Mouse (Mus musculus) cortical plate, adult 2 months (tissue): ENCODE data around the gene Mdk. TPM values are rescaled to one million over a fixed set of nuclear protein-coding genes. Genes with fewer than 3 reads are reported as not detected.

Source experiments
- H3K27ac ChIP-seq: fragments of 200-500 bp; 2 replicates; pipeline ENCODE4 v1.5.1; 2012; ENCODE audit warnings: low read length, control low read depth, inconsistent platforms; ENCODE audit not compliant: insufficient read depth
- H3K4me1 ChIP-seq: fragments of 200-500 bp; 2 replicates; pipeline ENCODE4 v1.6.1; 2011; ENCODE audit warnings: low read length; ENCODE audit not compliant: control insufficient read depth, insufficient read depth
- H3K4me3 ChIP-seq: fragments of 200-500 bp; 2 replicates; pipeline ENCODE4 v1.5.1; 2011; ENCODE audit warnings: mild to moderate bottlenecking, low read length, control low read depth; ENCODE audit not compliant: insufficient read depth
- CTCF ChIP-seq: fragments of 200-500 bp; IDR thresholded peaks from 2 replicates; pipeline ENCODE4 v1.5.1; 2011; ENCODE audit warnings: mild to moderate bottlenecking, control low read depth, low read length; ENCODE audit not compliant: insufficient read depth; ENCODE audit errors: extremely low read depth
- POLR2A ChIP-seq: fragments of 200-500 bp; IDR thresholded peaks from 2 replicates; pipeline ENCODE4 v1.6.1; 2011; ENCODE audit warnings: mild to moderate bottlenecking, low read length, control low read depth; ENCODE audit not compliant: insufficient read depth; ENCODE audit errors: extremely low read depth
- polyA plus RNA-seq: library from polyadenylated mRNA; depleted of rRNA; stranded (reverse); fragments of >200 nt; gene quantifications from 2 replicates; pipeline ENCODE4 v1.2.3, GENCODE M21; 2012

Gene Mdk
- polyA plus RNA-seq, 1 experiment = 38.2 TPM

- Histone ChIP-seq H3K27ac (peak overlapping the region; percentile 94; the same call in 1 of the 2 replicates), H3K4me1 (peaks cover 34% of the 10 kb centered on the region), H3K4me3 (no peak overlapping the region)
- TF ChIP-seq CTCF = no peak
- TF ChIP-seq POLR2A = no peak
Observed at GRCm38 (mm10) chr2:91948792-91949241, 16.7 kb upstream of the Mdk start.

GRCm38 (mm10) chr2:91948151-91948509 lies 16.0 kb upstream of the Mdk start:
- 0 out of 2 replicates have a peak overlapping the region, but pooled peaks have one; percentile 1 for H3K4me3 ChIP-seq
- TF ChIP-seq POLR2A (no peak), CTCF (no peak)
- peak overlapping the region; percentile 67 for H3K27ac ChIP-seq
- peaks cover 33% of the 10 kb centered on the region for H3K4me1 ChIP-seq

- TF ChIP-seq CTCF (no peak), POLR2A (no peak)
- Histone ChIP-seq H3K4me1 (peaks cover 33% of the 10 kb centered on the region), H3K27ac (peak overlapping the region; percentile 67), H3K4me3 (0 out of 2 replicates have a peak overlapping the region, but pooled peaks have one; percentile 1)
Observed at GRCm38 (mm10) chr2:91947397-91948150, 15.5 kb upstream of the Mdk start.

GRCm38 (mm10) chr2:91946836-91947235 lies 14.7 kb upstream of the Mdk start:
- Histone ChIP-seq H3K4me3 (no peak overlapping the region), H3K4me1 (peaks cover 33% of the 10 kb centered on the region), H3K27ac (peak overlapping the region; percentile 48; the same call in 1 of the 2 replicates)
- TF ChIP-seq CTCF (no peak), POLR2A (no peak)

GRCm38 (mm10) chr2:91945483-91945882 lies 13.4 kb upstream of the Mdk start, which contains the start of gene Gm9821:
TSS of gene Gm9821 (plus strand) at chr2:91945703.
- Histone ChIP-seq H3K4me3 (no peak within 1 kb of the TSS), H3K27ac (peak within 1 kb of the TSS; percentile 48; the same call in 1 of the 2 replicates), H3K4me1 (peaks cover 32% of the 10 kb centered on the region)
- TF ChIP-seq POLR2A (no peak), CTCF (no peak)

- Histone ChIP-seq H3K27ac (no peak overlapping the region), H3K4me1 (peaks cover 26% of the 10 kb centered on the region), H3K4me3 (no peak overlapping the region)
- TF ChIP-seq CTCF = peak; percentile 95
- no peak for TF ChIP-seq POLR2A
Observed at GRCm38 (mm10) chr2:91944170-91944950, 12.3 kb upstream of the Mdk start.

- H3K27ac ChIP-seq = no peak overlapping the region
- no peak overlapping the region for H3K4me3 ChIP-seq
- no peak for TF ChIP-seq POLR2A
- TF ChIP-seq CTCF = peak; percentile 6; the same call in 1 of the 2 replicates
- H3K4me1 ChIP-seq = peaks cover 12% of the 10 kb centered on the region
Observed at GRCm38 (mm10) chr2:91942356-91942755, 10.3 kb upstream of the Mdk start.

- no peak overlapping the region for H3K27ac ChIP-seq
- 0 out of 2 replicates have a peak, but pooled peaks cover 6% of the 10 kb centered on the region for H3K4me1 ChIP-seq
- H3K4me3 ChIP-seq = no peak overlapping the region
- TF ChIP-seq POLR2A (no peak), CTCF (no peak)
Observed at GRCm38 (mm10) chr2:91939303-91939935, 7.3 kb upstream of the Mdk start.

GRCm38 (mm10) chr2:91936154-91936553 lies 4.1 kb upstream of the Mdk start:
- TF ChIP-seq CTCF (no peak), POLR2A (no peak)
- no peak overlapping the region for H3K4me3 ChIP-seq
- H3K4me1 ChIP-seq = 0 out of 2 replicates have a peak, but pooled peaks cover 2% of the 10 kb centered on the region
- peak overlapping the region; percentile 88 for H3K27ac ChIP-seq
